Comparison of ENCODE assay signal across 18 mouse cellular contexts in the genomic region with DNA sequence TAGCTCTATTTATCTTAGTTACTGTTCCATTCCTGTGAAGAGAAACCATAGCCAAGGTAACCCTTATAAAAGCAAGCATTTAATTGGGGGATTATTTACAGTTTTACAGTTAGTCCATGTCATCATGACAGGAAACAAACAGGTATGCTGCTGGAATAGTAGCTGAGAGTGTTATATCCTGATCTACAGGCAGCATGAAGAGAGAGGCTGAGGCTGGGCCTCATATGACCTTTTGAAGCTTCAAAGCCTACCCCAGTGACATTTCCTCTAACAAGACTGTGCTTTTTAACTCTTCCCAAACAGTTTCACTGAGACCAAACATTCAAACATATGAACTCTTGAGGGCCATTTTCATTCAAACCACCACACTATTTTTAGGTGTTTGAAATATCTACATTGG. TPM values are rescaled to one million over a fixed set of nuclear protein-coding genes. Genes with fewer than 3 reads are reported as not detected.
A peak's percentile ranks its signal among the peaks of the same experiment; 100 is the strongest.
DNase-seq lines count a peak whose midpoint lies in the region.
"Had no signal": no experiment of that assay in that cellular context is flagged by ENCODE, and none has a peak within 500 bp of the region (broad histone marks: within the 10 kb centered on the region; RNA-seq: fewer than 3 reads in every experiment).

No protein-coding gene starts in this region.

- DNase-seq in heart, adult 11 months = peak; percentile 35
- no peak for DNase-seq in heart, postnatal 14 days
- DNase-seq in T-cell, adult 2 months (ENCODE audit: low spot score) = peak; percentile 4
- peak; percentile 34 for DNase-seq in induced T-regulatory cell, adult 2 months (ENCODE audit: low read depth)
- DNase-seq in naive thymus-derived CD4-positive, alpha-beta T cell, adult 2 months (ENCODE audit: low read depth) = peak; percentile 39
- no peak for DNase-seq in kidney, adult 9 months
- no peak for DNase-seq in ovary, postnatal 14 days (ENCODE audit: low spot score)
- DNase-seq in urinary bladder, postnatal 36 days (ENCODE audit: low spot score in 2 of 2) = no peak
- DNase-seq: adrenal gland, adult 8-10 months; adrenal gland, postnatal 14 days; adrenal gland, postnatal 36 days; B cell, adult 2 months; cerebellum, adult 11-12 months; cerebellum, adult 2 months; cerebellum, adult 9-10 months; cerebellum, postnatal 10 days; cerebellum, postnatal 25 days; forebrain, postnatal 0 days had no signal

- intact Hi-C loops in heart, postnatal 14 days (cut with DNase I) = no loop called here

RNA-seq across cellular contexts. Expression of gene Secisbp2l, which starts 15.2 kb away (rescaled TPM):
- 10 to 100 TPM; 30.3 to 32.8 TPM for total RNA-seq in heart, postnatal 14 days (2021)

Comparison
In these comparisons a context has a peak if more than half of its experiments do, and no peak if none do; other contexts are left out.
1. DNase-seq: peak in heart, adult 11 months (single experiment), T-cell, adult 2 months (single experiment), induced T-regulatory cell, adult 2 months (single experiment) and naive thymus-derived CD4-positive, alpha-beta T cell, adult 2 months (single experiment); none in heart, postnatal 14 days (0 of 2), kidney, adult 9 months (single experiment), ovary, postnatal 14 days (single experiment) and urinary bladder, postnatal 36 days (0 of 2).